Mouse (Mus musculus) A20 (cell line): ENCODE measurements around the gene Sphk2.
A peak's percentile ranks its signal among the peaks of the same experiment; 100 is the strongest.
"Not testable (repeated sequence)": the region's sequence is repeated elsewhere in the genome, so short reads cannot be mapped to it uniquely, and the experiment has no call there.

Experiments used
- DNase-seq: peaks from one replicate; pipeline ENCODE4 v3.0.0-alpha.2; 2011; ENCODE audit warnings: low read depth, low spot score

The Sphk2 gene

GRCm38 (mm10) chr7:45693921-45694591, 23.7 kb downstream of the Sphk2 start, which contains the start of gene Sec1:
Sec1 (minus strand) TSS chr7:45694402.
- no peak for DNase-seq

GRCm38 (mm10) chr7:45692364-45692763, 25.4 kb downstream of the Sphk2 start:
- no peak for DNase-seq

GRCm38 (mm10) chr7:45689800-45690199, 28.0 kb downstream of the Sphk2 start:
- DNase-seq: no peak

- DNase-seq: peak; percentile 22
Observed at GRCm38 (mm10) chr7:45689099-45689498, 28.7 kb downstream of the Sphk2 start.

- DNase-seq: no peak
Observed at GRCm38 (mm10) chr7:45686841-45687240, 31.0 kb downstream of the Sphk2 start.

GRCm38 (mm10) chr7:45685811-45686210, 32.0 kb downstream of the Sphk2 start:
- no peak for DNase-seq

GRCm38 (mm10) chr7:45683396-45684050, 34.3 kb downstream of the Sphk2 start, which contains the start of gene Ntn5:
Ntn5 (plus strand) TSS chr7:45684022.
- no peak for DNase-seq

- peak; percentile 91 for DNase-seq
Observed at GRCm38 (mm10) chr7:45682144-45683126, 35.4 kb downstream of the Sphk2 start.

DNA sequence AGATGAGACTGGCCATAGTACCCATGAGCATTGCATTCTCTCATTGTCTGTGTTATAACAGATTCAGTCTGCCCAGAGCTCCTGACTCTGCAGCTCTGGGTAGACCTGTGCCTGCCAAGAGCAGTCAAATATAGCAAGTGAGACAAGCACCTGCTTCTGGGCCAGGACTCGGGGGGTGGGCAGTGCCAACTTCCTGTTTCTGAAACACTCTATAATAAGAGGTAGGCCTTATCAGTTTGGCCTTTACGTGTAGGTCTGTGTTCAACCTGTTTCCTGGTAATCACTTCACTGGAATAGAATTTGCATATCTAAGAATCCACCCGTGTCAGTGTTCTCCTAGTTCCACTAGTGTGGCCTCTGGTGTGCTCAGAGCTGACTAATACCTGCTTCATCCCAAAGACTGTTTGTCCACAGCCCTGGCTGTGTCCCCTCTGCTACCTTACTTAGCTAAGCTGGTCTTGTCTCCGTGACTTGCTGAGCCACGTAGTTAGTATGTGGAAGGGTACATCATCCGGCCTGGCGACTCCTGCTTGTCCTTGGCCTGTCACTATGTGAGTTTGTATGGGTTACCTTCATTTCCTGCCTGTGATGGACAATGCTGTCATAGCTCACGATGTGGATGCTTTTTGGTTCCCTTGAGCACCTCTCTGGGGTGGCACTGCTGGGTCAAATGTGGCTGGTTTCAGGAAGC, 36.6 kb downstream of the Sphk2 start:
- peak; percentile 93 for DNase-seq

- peak; percentile 60 for DNase-seq
Observed at GRCm38 (mm10) chr7:45679966-45680621, 37.7 kb downstream of the Sphk2 start.

DNA sequence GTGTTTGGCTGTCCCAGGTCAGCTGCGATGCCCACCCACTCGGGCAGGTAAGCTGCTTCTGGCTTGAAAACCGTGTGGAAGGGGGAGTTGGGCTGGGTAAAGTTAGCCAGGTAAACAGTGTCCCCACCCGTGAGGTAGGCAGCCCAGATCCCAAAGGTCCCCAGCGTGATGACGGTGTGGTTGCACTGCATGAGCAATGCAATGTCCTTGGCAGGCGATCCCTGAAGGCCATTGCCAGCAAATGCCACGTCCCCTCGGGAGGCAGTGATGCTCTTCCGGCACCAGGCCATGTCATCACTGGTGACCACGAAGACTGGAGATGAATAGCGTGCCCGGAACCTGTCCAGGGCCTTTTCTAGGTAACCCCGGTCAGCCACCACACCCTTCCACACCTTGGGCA, 39.3 kb downstream of the Sphk2 start:
- DNase-seq: no peak

GRCm38 (mm10) chr7:45677627-45678295, 40.0 kb downstream of the Sphk2 start:
- DNase-seq: no peak

- DNase-seq: peak; percentile 38
Observed at GRCm38 (mm10) chr7:45668921-45669320, 48.9 kb downstream of the Sphk2 start.

DNA sequence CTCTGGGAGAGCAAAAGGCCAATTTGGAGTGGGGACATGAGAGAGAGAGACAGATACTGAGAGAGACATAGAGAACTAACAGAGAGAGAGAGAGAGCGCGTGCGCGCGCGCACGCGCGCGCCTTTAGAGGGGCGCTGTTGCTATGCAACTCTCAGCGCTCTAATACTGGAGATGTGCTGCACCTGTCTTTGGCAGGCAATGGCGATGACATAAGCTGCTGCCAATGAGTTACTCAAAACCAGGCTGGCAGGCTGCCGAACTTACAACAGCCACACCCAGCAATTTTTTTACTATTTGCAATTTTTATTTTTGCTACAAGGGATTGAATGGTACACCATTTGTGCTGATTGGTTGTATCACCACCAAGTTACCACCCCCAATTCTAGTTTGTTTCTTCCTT, 50.0 kb downstream of the Sphk2 start:
- no peak for DNase-seq

DNA sequence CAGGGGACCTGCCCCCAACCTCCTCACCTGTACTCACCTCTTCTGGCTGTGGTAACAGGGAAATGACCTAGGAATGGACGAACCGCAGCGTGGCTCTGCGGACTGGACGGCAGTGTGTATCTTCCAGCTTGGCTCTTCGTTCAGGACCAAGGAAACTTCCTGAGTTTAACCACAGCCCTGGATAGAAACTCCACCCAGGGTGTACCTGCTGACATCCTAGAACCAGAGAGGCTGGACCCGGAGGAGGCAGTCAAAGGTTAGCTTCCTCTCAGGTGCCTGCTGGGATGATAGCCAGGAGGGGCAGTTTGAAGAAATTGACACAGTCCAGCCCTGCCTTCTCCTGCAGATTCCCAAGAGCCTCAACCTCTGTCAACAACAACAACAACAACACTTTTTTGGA, 51.6 kb downstream of the Sphk2 start, which contains the start of gene Fut2:
Fut2 (minus strand) TSS at position 234 of the 400 bp plus-strand sequence.
- DNase-seq: no peak

DNA sequence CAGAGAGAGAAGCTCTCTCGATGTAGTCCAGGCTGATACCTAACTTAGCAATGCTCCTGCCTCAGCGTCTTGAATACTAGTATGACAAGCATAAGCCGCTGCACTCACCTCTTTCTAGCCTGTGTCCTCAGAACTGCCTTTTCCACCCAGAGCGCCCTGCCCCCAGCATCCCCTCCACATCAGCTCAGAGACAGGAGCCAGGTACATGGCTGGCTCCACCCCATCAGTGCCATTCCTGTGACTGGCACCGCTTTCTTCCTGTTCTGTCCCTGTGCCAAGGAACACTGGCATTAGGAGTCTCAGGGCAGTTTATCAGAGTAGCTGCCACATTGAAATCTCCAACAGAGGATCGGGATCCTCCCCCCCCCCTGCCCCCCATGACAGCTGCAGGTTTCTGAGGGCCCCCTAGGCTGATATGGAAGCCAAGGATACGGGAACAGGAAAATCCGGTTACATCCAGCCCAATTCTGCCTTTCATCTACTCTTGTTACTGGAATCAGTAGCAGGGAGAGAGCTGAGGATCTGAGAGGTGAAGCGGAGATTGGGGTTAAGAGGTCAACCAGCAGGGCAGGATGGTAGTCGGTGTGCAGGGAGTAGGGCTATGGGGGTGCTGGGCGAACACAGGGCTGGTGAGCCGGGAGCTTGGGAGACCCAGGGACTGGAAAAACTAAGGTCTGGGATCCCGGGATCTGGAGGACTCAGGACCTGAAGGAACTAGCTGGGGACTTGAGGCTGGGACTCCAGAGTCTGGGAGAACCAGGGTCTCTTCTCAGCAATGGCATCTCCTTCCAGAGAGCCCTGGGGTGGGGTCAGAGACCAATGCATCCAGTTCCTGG, 52.3 kb downstream of the Sphk2 start:
- no peak for DNase-seq

GRCm38 (mm10) chr7:45661702-45662101, 56.1 kb downstream of the Sphk2 start:
- not testable (repeated sequence) for DNase-seq

GRCm38 (mm10) chr7:45660746-45661478, 56.9 kb downstream of the Sphk2 start:
- no peak for DNase-seq
